Mouse (Mus musculus) CH12.LX (cell line): ENCODE results near the gene Socs7. TPM values are rescaled to one million over a fixed set of nuclear protein-coding genes. Genes with fewer than 3 reads are reported as not detected.

ENCODE experiments used
- DNase-seq: peaks from one replicate; pipeline ENCODE4 v3.0.0-alpha.2; 2013; ENCODE audit errors: extremely low read depth
- H3K27ac ChIP-seq: 2 replicates; pipeline ENCODE4 v1.5.1; 2012; ENCODE audit warnings: low read depth, mild to moderate bottlenecking, control low read depth, moderate library complexity; ENCODE audit not compliant: insufficient read depth
- H3K27me3 ChIP-seq: replicated peaks from 2 replicates; pipeline ENCODE3; 2012; ENCODE audit warnings: inconsistent platforms
- H3K36me3 ChIP-seq, 2 experiments: replicated peaks in 1 of 2; 2 replicates each; pipeline versions ENCODE3 to v1.6.1; 2012; ENCODE audit warnings: inconsistent platforms in 1 of 2, low read length in 1 of 2, mild to moderate bottlenecking in 1 of 2, mixed read lengths in 1 of 2, moderate library complexity in 1 of 2; ENCODE audit not compliant: control insufficient read depth in 1 of 2, insufficient read depth in 1 of 2
- H3K4me1 ChIP-seq, 2 experiments: 2 replicates each; pipeline ENCODE4 v1.6.1; 2012; ENCODE audit warnings: inconsistent platforms in 1 of 2, moderate library complexity in 1 of 2; ENCODE audit not compliant: insufficient read depth in 2 of 2, control insufficient read depth in 1 of 2
- H3K4me2 ChIP-seq: 2 replicates; pipeline ENCODE4 v1.6.1; 2012; ENCODE audit warnings: low read depth, mild to moderate bottlenecking, control low read depth; ENCODE audit not compliant: poor library complexity, insufficient read depth, severe bottlenecking
- H3K4me3 ChIP-seq, 3 experiments: fragments of 150-350 bp in 1 of 3; sonication (generic) in 1 of 3; replicated peaks in 1 of 3; 2 replicates each; pipeline versions ENCODE3 to v1.5.1; 2011 to 2012; ENCODE audit warnings: low read depth in 2 of 3, low read length in 2 of 3, mild to moderate bottlenecking in 2 of 3, moderate library complexity in 2 of 3, control low read depth in 1 of 3, improper control_type of control experiment in 1 of 3, inconsistent platforms in 1 of 3, mixed read lengths in 1 of 3; ENCODE audit not compliant: poor library complexity in 1 of 3
- H3K79me2 ChIP-seq: replicated peaks from 2 replicates; pipeline ENCODE4 v1.6.1; 2012; ENCODE audit warnings: mild to moderate bottlenecking, moderate library complexity; ENCODE audit not compliant: control insufficient read depth, poor library complexity, insufficient read depth, severe bottlenecking; ENCODE audit errors: extremely low read depth
- H3K9ac ChIP-seq: 2 replicates; pipeline ENCODE4 v1.6.1; 2012; ENCODE audit warnings: low read depth, mild to moderate bottlenecking, control low read depth, moderate library complexity; ENCODE audit not compliant: insufficient read depth
- H3K9me3 ChIP-seq: replicated peaks from 2 replicates; pipeline ENCODE3; 2012; ENCODE audit warnings: low read length, inconsistent platforms, mixed read lengths
- CHD2 ChIP-seq: IDR thresholded peaks from 2 replicates; pipeline ENCODE4 v1.6.1; 2011; ENCODE audit warnings: low read length, improper control_type of control experiment
- ELF1 ChIP-seq: IDR thresholded peaks from 2 replicates; pipeline ENCODE4 v1.6.1; 2014; ENCODE audit warnings: low read depth, mild to moderate bottlenecking, inconsistent platforms, low read length, improper control_type of control experiment
- EP300 ChIP-seq: IDR thresholded peaks from 2 replicates; pipeline ENCODE4 v1.6.1; 2011; ENCODE audit warnings: low read length, improper control_type of control experiment
- ETS1 ChIP-seq: conservative IDR thresholded peaks from 2 replicates; pipeline ENCODE4 v1.6.1; 2012; ENCODE audit warnings: low read depth, mild to moderate bottlenecking, inconsistent platforms, low read length, improper control_type of control experiment, moderate library complexity
- GABPA ChIP-seq: IDR thresholded peaks from 2 replicates; pipeline ENCODE4 v1.6.1; 2012; ENCODE audit warnings: low read depth, low read length, improper control_type of control experiment, inconsistent platforms; ENCODE audit not compliant: insufficient replicate concordance
- IRF4 ChIP-seq: IDR thresholded peaks from 2 replicates; pipeline ENCODE4 v1.6.1; 2014; ENCODE audit warnings: low read depth, mild to moderate bottlenecking, inconsistent platforms, low read length, improper control_type of control experiment
- JUND ChIP-seq: conservative IDR thresholded peaks from 2 replicates; pipeline ENCODE4 v1.6.1; 2011; ENCODE audit warnings: low read depth, low read length, improper control_type of control experiment
- MAFK ChIP-seq: IDR thresholded peaks from 2 replicates; pipeline ENCODE4 v1.6.1; 2011; ENCODE audit warnings: low read length, improper control_type of control experiment; ENCODE audit not compliant: insufficient replicate concordance
- MAZ ChIP-seq: IDR thresholded peaks from 2 replicates; pipeline ENCODE4 v1.6.1; 2012; ENCODE audit warnings: low read depth, mild to moderate bottlenecking, inconsistent platforms, low read length, improper control_type of control experiment, moderate library complexity
- NELFE ChIP-seq: IDR thresholded peaks from 2 replicates; pipeline ENCODE4 v1.6.1; 2011; ENCODE audit warnings: low read depth, low read length, improper control_type of control experiment
- NRF1 ChIP-seq: IDR thresholded peaks from 2 replicates; pipeline ENCODE4 v1.6.1; 2014; ENCODE audit warnings: low read depth, mild to moderate bottlenecking, inconsistent platforms, low read length, improper control_type of control experiment, moderate library complexity
- PAX5 ChIP-seq: IDR thresholded peaks from 2 replicates; pipeline ENCODE4 v1.6.1; 2012; ENCODE audit warnings: low read length, inconsistent platforms, mixed read lengths
- POLR2A ChIP-seq: IDR thresholded peaks from 2 replicates; pipeline ENCODE4 v1.6.1; 2011; ENCODE audit warnings: low read depth, mild to moderate bottlenecking, improper control_type of control experiment, low read length
- RAD21 ChIP-seq: IDR thresholded peaks from 2 replicates; pipeline ENCODE4 v1.6.1; 2011; ENCODE audit warnings: low read depth, mild to moderate bottlenecking, low read length, improper control_type of control experiment, moderate library complexity
- RCOR1 ChIP-seq: conservative IDR thresholded peaks from 2 replicates; pipeline ENCODE4 v1.6.1; 2012; ENCODE audit warnings: low read depth, mild to moderate bottlenecking, inconsistent platforms, low read length, improper control_type of control experiment
- SIN3A ChIP-seq: IDR thresholded peaks from 2 replicates; pipeline ENCODE4 v1.6.1; 2012; ENCODE audit warnings: low read length, improper control_type of control experiment, inconsistent platforms
- SMC3 ChIP-seq: IDR thresholded peaks from 2 replicates; pipeline ENCODE4 v1.6.1; 2011; ENCODE audit warnings: low read depth, low read length, improper control_type of control experiment
- TBP ChIP-seq: conservative IDR thresholded peaks from 2 replicates; pipeline ENCODE4 v1.6.1; 2011; ENCODE audit warnings: low read depth, low read length, improper control_type of control experiment
- UBTF ChIP-seq: IDR thresholded peaks from 2 replicates; pipeline ENCODE4 v1.6.1; 2012; ENCODE audit warnings: low read depth, mild to moderate bottlenecking, inconsistent platforms, low read length, improper control_type of control experiment, moderate library complexity
- USF1 ChIP-seq: IDR thresholded peaks from 2 replicates; pipeline ENCODE4 v1.6.1; 2014; ENCODE audit warnings: low read depth, mild to moderate bottlenecking, inconsistent platforms, low read length, improper control_type of control experiment
- USF2 ChIP-seq: conservative IDR thresholded peaks from 2 replicates; pipeline ENCODE4 v1.6.1; 2011; ENCODE audit warnings: low read depth, low read length, improper control_type of control experiment
- ZC3H11A ChIP-seq: IDR thresholded peaks from 2 replicates; pipeline ENCODE4 v1.6.1; 2012; ENCODE audit warnings: low read depth, mild to moderate bottlenecking, inconsistent platforms, low read length, improper control_type of control experiment
- ZKSCAN1 ChIP-seq: IDR thresholded peaks from 2 replicates; pipeline ENCODE4 v1.6.1; 2012; ENCODE audit warnings: low read depth, inconsistent platforms, low read length, improper control_type of control experiment, borderline replicate concordance
- ZMIZ1 ChIP-seq: IDR thresholded peaks from 2 replicates; pipeline ENCODE4 v1.6.1; 2012; ENCODE audit warnings: low read depth, mild to moderate bottlenecking, inconsistent platforms, low read length, improper control_type of control experiment
- ZNF384 ChIP-seq: IDR thresholded peaks from 2 replicates; pipeline ENCODE4 v1.6.1; 2012; ENCODE audit warnings: low read depth, low read length, improper control_type of control experiment, inconsistent platforms
- dilution Hi-C: fragments of 300-500 bp; cut with MboI; formaldehyde crosslinking; loops from 2 replicates; pipeline ENCODE4 v1.14.3; 2020; ENCODE audit warnings: low sequenced_read_pairs; ENCODE audit not compliant: extremely low pct_unique_long_range_greater_than_20kb, extremely low pct_ligation_motif_present
- in situ Hi-C: fragments of 300-500 bp; cut with MboI; formaldehyde crosslinking; loops from 3 replicates; pipeline ENCODE4 v1.14.3; 2019; ENCODE audit warnings: low sequenced_read_pairs, low pct_ligation_motif_present, low pct_unique_long_range_greater_than_20kb, mixed read lengths
- polyA plus RNA-seq: library from polyadenylated mRNA; unstranded; fragments of >175 nt; gene quantifications from 2 replicates; pipeline ENCODE4 v1.2.1, GENCODE M21; 2012; ENCODE audit warnings: low read depth; ENCODE audit not compliant: insufficient read length
- total RNA-seq, 2 experiments: library from RNA; depleted of rRNA; stranded (reverse); fragments of 300-350 nt in 1 of 2; fragments of >200 nt in 1 of 2; gene quantifications; 2 replicates each; pipeline ENCODE4 v1.2.3; 2012 to 2014

Gene Socs7
- total and polyA plus RNA-seq, 3 experiments, result 11.9 to 17.4 (median 15.1) TPM

GRCm38 (mm10) chr11:97402746-97403145, 40.4 kb downstream of the Socs7 start:
- Histone ChIP-seq H3K4me2 (no peak overlapping the region), H3K27ac (no peak overlapping the region), H3K36me3 (peaks cover 0 to 2% of the 10 kb centered on the region in 2 experiments), H3K9ac (no peak overlapping the region), H3K27me3 (peaks cover 39% of the 10 kb centered on the region), H3K4me1 (peaks cover 28 to 64% of the 10 kb centered on the region in 2 experiments), H3K4me3 (no peak overlapping the region), H3K79me2 (no peaks in the 10 kb centered on the region), H3K9me3 (no peaks in the 10 kb centered on the region)
- TF ChIP-seq SIN3A (no peak), ZKSCAN1 (no peak), SMC3 (no peak), ETS1 (no peak), CHD2 (no peak), EP300 (no peak), MAZ (no peak), NRF1 (no peak), IRF4 (no peak), GABPA (no peak), RCOR1 (no peak), MAFK (no peak), USF1 (no peak)
- in situ Hi-C loops (no loop called here), dilution Hi-C loops (no loop called here)
- no peak for DNase-seq

- Histone ChIP-seq H3K9ac (no peak overlapping the region), H3K4me1 (peaks cover 28 to 68% of the 10 kb centered on the region in 2 experiments), H3K27ac (no peak overlapping the region), H3K27me3 (peaks cover 41% of the 10 kb centered on the region), H3K4me3 (no peak overlapping the region), H3K36me3 (peaks cover 0 to under 1% of the 10 kb centered on the region in 2 experiments), H3K4me2 (peak overlapping the region; percentile 79; the same call in 1 of the 2 replicates), H3K9me3 (no peaks in the 10 kb centered on the region), H3K79me2 (no peaks in the 10 kb centered on the region)
- no peak for TF ChIP-seq ELF1
- TF ChIP-seq USF1, result no peak
- TF ChIP-seq ZMIZ1, result no peak
- no peak for TF ChIP-seq SMC3
- TF ChIP-seq RAD21, result no peak
- no peak for TF ChIP-seq NELFE
- no peak for TF ChIP-seq MAFK
- TF ChIP-seq ETS1, result no peak
- no peak for TF ChIP-seq JUND
- no peak for TF ChIP-seq TBP
- no peak for TF ChIP-seq IRF4
- TF ChIP-seq EP300, result no peak
- TF ChIP-seq POLR2A, result no peak
- no peak for TF ChIP-seq UBTF
- no peak for TF ChIP-seq ZC3H11A
- TF ChIP-seq ZNF384, result no peak
- TF ChIP-seq PAX5, result no peak
- no peak for TF ChIP-seq ZKSCAN1
- no peak for TF ChIP-seq USF2
- dilution Hi-C loops (no loop called here), in situ Hi-C loops (no loop called here)
- no peak for DNase-seq
These were observed 41.3 kb downstream of the Socs7 start for GRCm38 (mm10) chr11:97403614-97404183.
